In the genomic region with DNA sequence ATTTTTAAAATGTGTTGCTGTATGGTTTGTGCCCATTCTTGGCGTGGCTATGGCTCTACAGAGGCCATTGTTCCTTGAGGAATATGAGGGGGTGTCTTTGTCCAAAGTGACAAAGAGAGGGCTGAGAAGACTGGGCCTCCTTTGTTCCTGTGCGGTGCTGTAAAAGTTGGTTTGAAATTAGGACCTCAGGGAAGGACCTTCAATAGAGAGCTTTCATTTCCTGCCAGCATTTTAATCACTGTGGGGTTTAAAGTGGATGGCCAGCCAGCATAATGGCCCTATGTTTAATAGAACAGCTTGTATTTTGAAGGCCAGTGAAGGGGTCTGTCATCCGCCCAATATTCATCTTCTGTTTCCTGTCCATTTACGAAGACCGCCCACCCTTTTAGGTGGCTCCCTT, we compare ENCODE assay signal across 8 mouse cellular contexts.
DNase-seq lines count a peak whose midpoint lies in the region; ATAC-seq lines count a peak whose summit lies in the region.

No protein-coding gene starts in this region.

- DNase-seq in embryo, embryonic 11 days: peak; percentile 41
- DNase-seq in embryo, embryonic 9.5 days (ENCODE audit: extremely low spot score): no peak
- DNase-seq in layer of hippocampus, adult 8-10 months (ENCODE audit: low spot score in 2 of 2): peak; percentile 24 to 32
- no peak for DNase-seq in layer of hippocampus, postnatal 36 days
- DNase-seq in right cerebral cortex, postnatal 10 days (ENCODE audit: low spot score in 2 of 2): peak; percentile 25 to 42
- no peak for DNase-seq in right cerebral cortex, postnatal 36 days (ENCODE audit: low spot score in 2 of 2)
- no peak for DNase-seq in cerebellum, postnatal 14 days

- no peak for ATAC-seq in monocyte, adult 5-6 weeks (replicated peaks; ENCODE audit: insufficient number of reproducible peaks, low FRiP score, low TSS enrichment, poor library complexity, severe bottlenecking)

Comparison
In these comparisons a context has a peak if more than half of its experiments do, and no peak if none do; other contexts are left out.
1. DNase-seq: peak in embryo, embryonic 11 days (single experiment), layer of hippocampus, adult 8-10 months (2 of 2) and right cerebral cortex, postnatal 10 days (2 of 2); none in embryo, embryonic 9.5 days (single experiment), layer of hippocampus, postnatal 36 days (0 of 2), right cerebral cortex, postnatal 36 days (0 of 2) and cerebellum, postnatal 14 days (0 of 2).